Mouse (Mus musculus): ENCODE data around the gene Cfb.

DNA sequence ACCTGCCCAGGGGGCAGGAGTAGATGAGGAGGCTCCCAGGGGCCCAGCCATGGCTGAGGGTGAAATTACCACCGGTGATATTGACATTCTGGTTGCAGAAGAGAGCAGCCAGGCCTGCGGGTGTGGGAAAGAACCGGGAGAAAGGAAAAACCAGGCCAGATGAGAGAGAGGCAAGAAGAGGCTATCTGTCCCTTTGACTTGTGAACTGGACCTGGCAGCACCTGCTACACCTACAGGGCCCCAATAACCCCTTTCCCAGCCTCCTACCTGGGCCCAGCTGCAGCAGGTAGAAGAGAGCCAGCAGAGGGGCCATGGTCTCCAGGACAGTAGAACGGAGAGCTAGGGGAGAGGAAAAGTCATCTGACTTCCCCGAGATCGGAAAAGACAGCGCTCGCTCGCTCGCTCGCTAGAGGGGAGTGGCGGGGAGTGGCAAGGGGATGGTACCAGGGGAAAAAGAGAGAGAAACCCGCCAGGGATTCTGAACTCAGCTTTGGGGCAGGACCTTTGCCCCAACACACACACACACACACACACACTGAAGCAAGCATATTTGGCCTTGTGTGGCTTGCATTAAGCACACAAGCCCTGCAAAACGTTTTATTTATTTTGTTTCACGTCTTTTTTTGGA is 19.5 kb upstream of the Cfb start, which contains the start of gene Gm20547:
- TF ChIP-seq CTCF (IDR thresholded peaks at IDR 0.05; ENCODE audit: low read depth, low read length) (no peak), POLR2A (IDR thresholded peaks at IDR 0.05; ENCODE audit: borderline replicate concordance, low read depth, low read length) (no peak)

All from bone marrow macrophage, adult 2 months (primary cell).